Mouse (Mus musculus) cerebellum, adult 2 months (tissue): Measurements from ENCODE around the gene Gm11492.

Experiments used
- CTCF ChIP-seq: fragments of 200-500 bp; IDR thresholded peaks from 2 replicates; pipeline ENCODE4 v1.5.1; 2011; ENCODE audit warnings: low read depth, mild to moderate bottlenecking, control low read depth, low read length, moderate library complexity, borderline replicate concordance; ENCODE audit not compliant: insufficient read depth
- POLR2A ChIP-seq: fragments of 200-500 bp; IDR thresholded peaks from 2 replicates; pipeline ENCODE4 v1.6.1; 2011; ENCODE audit warnings: low read length, control low read depth, borderline replicate concordance; ENCODE audit not compliant: insufficient read depth

- TF ChIP-seq POLR2A, result no peak
- TF ChIP-seq CTCF, result no peak
Measured at GRCm38 (mm10) chr11:87602234-87602633, 35.8 kb downstream of the Gm11492 start.
